Mouse (Mus musculus) forebrain, postnatal 0 days (tissue): Measurements from ENCODE around the gene Sec14l4. TPM values are rescaled to one million over a fixed set of nuclear protein-coding genes. Genes with fewer than 3 reads are reported as not detected.

Source experiments
- ATAC-seq: fragments of 200-750 bp; cut with Nextera tagmentation; 2 replicates; pipeline ENCODE4 v1.8.0; 2017; ENCODE audit warnings: mild to moderate bottlenecking, moderate library complexity
- DNase-seq: peaks from one replicate; pipeline ENCODE4 v3.0.0-alpha.2; 2015
- H3K27ac ChIP-seq: fragments of 300-500 bp; sonication (generic); 2 replicates; pipeline ENCODE4 v1.5.1; 2014; ENCODE audit warnings: low read depth, mild to moderate bottlenecking, antibody characterized with exemption, low read length, moderate library complexity, mixed read lengths
- H3K27me3 ChIP-seq: fragments of 300-500 bp; sonication (generic); 2 replicates; pipeline ENCODE4 v1.6.1; 2014; ENCODE audit warnings: mild to moderate bottlenecking, low read length, mixed read lengths; ENCODE audit not compliant: insufficient read depth
- H3K36me3 ChIP-seq: fragments of 300-500 bp; sonication (generic); 2 replicates; pipeline ENCODE4 v1.6.1; 2014; ENCODE audit warnings: mild to moderate bottlenecking, moderate library complexity; ENCODE audit not compliant: insufficient read depth
- H3K4me1 ChIP-seq: fragments of 300-500 bp; sonication (generic); 2 replicates; pipeline ENCODE4 v1.6.1; 2014; ENCODE audit warnings: antibody characterized with exemption; ENCODE audit not compliant: insufficient read depth
- H3K4me2 ChIP-seq: fragments of 300-500 bp; sonication (generic); 2 replicates; pipeline ENCODE4 v1.6.1; 2014; ENCODE audit warnings: low read depth, mild to moderate bottlenecking, moderate library complexity
- H3K4me3 ChIP-seq: fragments of 300-500 bp; sonication (generic); 2 replicates; pipeline ENCODE4 v1.5.1; 2014; ENCODE audit warnings: low read depth, low read length, mixed read lengths
- H3K9ac ChIP-seq: fragments of 300-500 bp; sonication (generic); 2 replicates; pipeline ENCODE4 v1.6.1; 2014; ENCODE audit warnings: mild to moderate bottlenecking
- H3K9me3 ChIP-seq: fragments of 300-500 bp; sonication (generic); 2 replicates; pipeline ENCODE4 v1.6.1; 2016; ENCODE audit warnings: low read length
- CTCF ChIP-seq: sonication (generic); IDR thresholded peaks from 2 replicates; pipeline ENCODE4 v1.5.1; 2016; ENCODE audit warnings: antibody characterized with exemption, control low read depth, low read depth
- WGBS: fragments of 180-500 bp; shearing (Covaris S2); extraction: QIAGEN DNeasy Blood & Tissue Kit; methylation state at CpG from one replicate; pipeline ENCODE4 v1.1.7; 2014; 5-methylcytosine and 5-hydroxymethylcytosine counted together
- polyA plus RNA-seq: library from polyadenylated mRNA; unstranded; fragments of >200 nt; fragmentation: Nextera tagmentation; extraction: Ambion mirVana; gene quantifications from 2 replicates; pipeline ENCODE4 v1.2.1, GENCODE M21; 2015
- total RNA-seq: library from RNA; depleted of rRNA; stranded (reverse); fragments of >200 nt; gene quantifications from 2 replicates; pipeline ENCODE4 v1.2.3, GENCODE M21; 2014; rRNA removed

The Sec14l4 gene
- total and polyA plus RNA-seq, 2 experiments from 2014 or later: not detected

DNA sequence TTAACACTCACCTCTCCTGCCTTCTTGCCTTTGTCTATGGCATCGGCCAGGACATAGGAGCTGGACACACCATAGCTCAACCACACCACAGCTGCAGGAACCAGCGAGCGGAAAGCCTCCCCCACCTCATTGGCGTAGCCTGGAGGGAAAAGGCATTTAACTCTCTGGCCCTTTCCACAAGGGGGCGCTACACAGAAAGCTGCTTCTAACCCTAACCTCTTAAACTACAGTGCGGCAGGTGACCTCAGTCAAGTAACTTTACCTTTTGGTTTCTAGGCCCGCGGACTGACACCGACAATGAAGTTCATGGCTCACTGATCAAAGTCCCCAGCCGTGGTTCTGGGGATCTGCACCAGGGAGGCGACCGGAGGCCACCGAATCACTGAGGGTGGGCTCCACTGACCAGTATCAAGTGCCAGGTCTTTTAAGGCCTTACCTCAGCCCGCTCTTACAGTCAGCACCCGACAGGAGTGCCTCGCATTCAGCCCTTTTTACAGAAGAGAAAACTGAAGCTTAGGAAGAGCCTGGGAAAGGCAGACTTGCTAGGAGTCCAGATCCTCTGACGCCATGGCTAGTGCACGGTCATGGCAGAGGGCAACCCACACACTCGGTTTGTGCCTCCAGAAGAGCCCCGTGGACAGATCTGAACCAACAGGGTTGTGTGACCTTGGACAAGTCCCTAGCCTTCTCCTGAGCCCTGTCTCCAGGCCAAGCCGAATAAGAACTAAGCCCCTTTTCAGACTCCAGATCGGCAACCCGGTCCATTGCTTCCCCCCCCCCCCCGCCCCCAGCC, 63.3 kb downstream of the Sec14l4 start:
- peak; percentile 72 for TF ChIP-seq CTCF
- peaks cover 14% of the 10 kb centered on the region for H3K4me1 ChIP-seq
- peak overlapping the region; percentile 47; the same call in 1 of the 2 replicates for H3K27ac ChIP-seq
- ATAC-seq: no peak
- H3K36me3 ChIP-seq: peaks cover 4% of the 10 kb centered on the region; the same call in 1 of the 2 replicates
- no peaks in the 10 kb centered on the region for H3K9me3 ChIP-seq
- H3K9ac ChIP-seq: peak overlapping the region; percentile 48
- H3K4me3 ChIP-seq: peak overlapping the region; percentile 50
- no peaks in the 10 kb centered on the region for H3K27me3 ChIP-seq
- H3K4me2 ChIP-seq: peak overlapping the region; percentile 66
- WGBS: 8% methylated on average over 21 of the region's 24 CpGs
- peak; percentile 48 for DNase-seq

DNA sequence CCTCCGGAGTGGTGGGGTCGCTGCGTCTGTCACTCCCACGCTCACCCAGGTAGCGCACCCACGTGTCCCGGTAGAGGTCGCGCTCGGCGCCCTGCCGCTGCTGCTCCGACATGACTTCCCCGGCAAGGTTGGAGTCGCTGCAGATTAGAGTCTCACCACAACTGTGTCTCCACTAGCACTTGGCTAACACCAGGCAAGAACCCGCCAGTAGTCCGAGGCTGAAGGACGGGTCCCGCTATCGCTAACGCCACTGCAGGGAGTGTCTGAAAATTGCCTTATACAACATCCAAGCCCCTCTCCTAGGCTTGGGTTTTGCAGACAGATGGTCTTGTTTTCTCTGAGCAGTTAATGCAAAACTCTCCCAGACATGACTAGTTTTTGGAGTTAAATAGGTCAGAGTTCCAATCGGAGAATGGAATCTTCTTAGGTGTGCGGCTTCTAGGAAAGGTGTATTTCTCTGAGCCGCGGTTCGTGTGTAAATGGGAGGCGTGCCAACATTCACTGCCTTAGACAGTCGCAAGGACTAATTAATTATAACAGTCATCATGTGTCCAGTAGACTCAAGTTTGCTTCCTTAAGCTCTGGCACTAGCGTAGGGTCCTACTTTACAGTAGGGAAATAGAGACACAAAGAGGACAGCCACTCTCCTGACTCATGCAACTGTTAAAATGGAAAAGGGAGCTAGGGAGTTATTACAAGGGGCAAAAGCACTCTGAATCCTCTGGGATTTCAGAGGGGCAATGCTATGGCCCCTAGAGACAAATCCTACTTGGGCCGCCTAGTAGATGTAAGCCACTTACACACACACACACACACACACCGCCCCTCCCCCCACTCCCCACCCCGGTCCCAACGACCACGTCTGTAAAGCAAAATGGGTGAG, 64.2 kb downstream of the Sec14l4 start, which contains the start of gene Mtfp1:
TSS of gene Mtfp1 (minus strand) at position 275 of the 883 bp plus-strand sequence.
- Histone ChIP-seq H3K27me3 (no peaks in the 10 kb centered on the region), H3K4me1 (peaks cover 14% of the 10 kb centered on the region), H3K36me3 (peaks cover 4% of the 10 kb centered on the region; the same call in 1 of the 2 replicates), H3K4me2 (peak within 1 kb of the TSS; percentile 66), H3K4me3 (peak within 1 kb of the TSS; percentile 50), H3K9me3 (no peaks in the 10 kb centered on the region), H3K9ac (peak within 1 kb of the TSS; percentile 51), H3K27ac (peak within 1 kb of the TSS; percentile 57)
- no peak for TF ChIP-seq CTCF
- WGBS: 6% methylated on average over 34 of the region's 34 CpGs
- ATAC-seq: no peak
- peak; percentile 62 for DNase-seq

GRCm38 (mm10) chr11:4096054-4096984, 65.1 kb downstream of the Sec14l4 start:
- WGBS: 3% methylated on average over 45 of the region's 45 CpGs

DNA sequence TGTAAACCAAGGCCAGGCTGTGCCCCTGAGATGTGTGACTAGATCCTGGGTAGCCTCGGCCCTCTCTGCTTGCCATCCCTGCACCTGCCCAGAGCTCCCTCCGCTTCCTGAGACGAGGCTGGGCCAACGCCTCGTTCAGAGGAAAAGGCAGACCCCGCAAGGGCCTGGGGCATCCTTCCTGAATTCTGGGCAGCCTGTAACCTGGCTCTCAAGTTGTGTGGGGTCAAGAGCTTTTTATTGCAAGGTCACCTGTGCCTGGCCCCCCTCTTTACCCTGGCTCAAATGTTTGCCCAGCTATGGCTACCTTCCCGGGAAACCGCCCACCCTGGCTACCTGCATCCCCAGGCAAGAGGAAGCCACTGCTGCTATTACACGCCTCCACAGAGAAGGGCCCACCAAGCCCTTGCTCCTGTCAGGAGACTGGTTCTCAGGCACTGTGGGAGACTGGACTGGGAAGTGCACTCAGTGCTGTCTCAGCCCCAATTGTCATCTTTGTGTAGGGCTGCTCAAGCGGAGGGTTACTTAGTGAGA, 65.9 kb downstream of the Sec14l4 start:
- 20% methylated on average over 10 of the region's 10 CpGs for WGBS
- peak overlapping the region; percentile 66 for H3K4me2 ChIP-seq
- H3K9ac ChIP-seq: peak overlapping the region; percentile 63
- H3K9me3 ChIP-seq: no peaks in the 10 kb centered on the region
- DNase-seq (no peak), ATAC-seq (peak; percentile 27)
- H3K27me3 ChIP-seq: no peaks in the 10 kb centered on the region
- peak overlapping the region; percentile 48 for H3K4me3 ChIP-seq
- peak overlapping the region; percentile 85 for H3K27ac ChIP-seq
- no peak for TF ChIP-seq CTCF
- H3K36me3 ChIP-seq: no peaks in the 10 kb centered on the region
- peaks cover 14% of the 10 kb centered on the region for H3K4me1 ChIP-seq

More at GRCm38 (mm10) chr11:4096054-4096984, 65.1 kb downstream of the Sec14l4 start:
- Histone ChIP-seq H3K4me1 (peaks cover 14% of the 10 kb centered on the region), H3K4me2 (peak overlapping the region; percentile 66), H3K4me3 (peak overlapping the region; percentile 48), H3K9me3 (no peaks in the 10 kb centered on the region), H3K36me3 (peaks cover 2% of the 10 kb centered on the region; the same call in 1 of the 2 replicates), H3K9ac (peak overlapping the region; percentile 63), H3K27me3 (no peaks in the 10 kb centered on the region), H3K27ac (peak overlapping the region; percentile 85)
- ATAC-seq (peak; percentile 98), DNase-seq (peak; percentile 99)
- no peak for TF ChIP-seq CTCF

Other genes starting within 250 kb of the Sec14l4 start
- gene Osbp2, start 167.6 kb upstream of the Sec14l4 start, total RNA-seq: 48.1 and 63.2 TPM in 2 replicates
- 21.3 and 30.8 TPM in 2 replicates for gene Osbp2, start 167.6 kb upstream of the Sec14l4 start, polyA plus RNA-seq
- gene 4921536K21Rik, start 136.4 kb upstream of the Sec14l4 start, total RNA-seq: 0.19 and 0.31 TPM in 2 replicates
- gene 4921536K21Rik, start 136.4 kb upstream of the Sec14l4 start, polyA plus RNA-seq: 0.33 and 0.56 TPM in 2 replicates
- 19.5 and 25.3 TPM in 2 replicates for gene Dusp18, start 136.2 kb upstream of the Sec14l4 start, total RNA-seq
- 20.0 and 33.6 TPM in 2 replicates for gene Dusp18, start 136.2 kb upstream of the Sec14l4 start, polyA plus RNA-seq
- 39.1 and 43.7 TPM in 2 replicates for gene Slc35e4, start 116.8 kb upstream of the Sec14l4 start, total RNA-seq
- 26.5 and 27.0 TPM in 2 replicates for gene Slc35e4, start 116.8 kb upstream of the Sec14l4 start, polyA plus RNA-seq
- 20.3 and 20.9 TPM in 2 replicates for gene Tcn2, start 99.3 kb upstream of the Sec14l4 start, total RNA-seq
- 23.2 and 24.1 TPM in 2 replicates for gene Tcn2, start 99.3 kb upstream of the Sec14l4 start, polyA plus RNA-seq
- gene Pes1, start 67.5 kb upstream of the Sec14l4 start, total RNA-seq: 49.2 and 50.0 TPM in 2 replicates
- gene Pes1, start 67.5 kb upstream of the Sec14l4 start, polyA plus RNA-seq: 53.8 and 55.8 TPM in 2 replicates
- not detected in 2 replicates for gene 4930556J24Rik, start 54.7 kb upstream of the Sec14l4 start, total RNA-seq
- gene 4930556J24Rik, start 54.7 kb upstream of the Sec14l4 start, polyA plus RNA-seq: not detected in 2 replicates
- 6.5 and 9.9 TPM in 2 replicates for gene Gal3st1, start 47.8 kb upstream of the Sec14l4 start, total RNA-seq
- gene Gal3st1, start 47.8 kb upstream of the Sec14l4 start, polyA plus RNA-seq: 8.0 and 8.3 TPM in 2 replicates
- 3.6 and 4.7 TPM in 2 replicates for gene Sec14l3, start 33.4 kb downstream of the Sec14l4 start, total RNA-seq
- 2.1 and 3.8 TPM in 2 replicates for gene Sec14l3, start 33.4 kb downstream of the Sec14l4 start, polyA plus RNA-seq
- 10.1 and 11.8 TPM in 2 replicates for gene Mtfp1, start 64.0 kb downstream of the Sec14l4 start, total RNA-seq
- gene Mtfp1, start 64.0 kb downstream of the Sec14l4 start, polyA plus RNA-seq: 12.4 and 14.2 TPM in 2 replicates
- gene Sec14l2, start 92.0 kb downstream of the Sec14l4 start, total RNA-seq: 4.4 and 5.8 TPM in 2 replicates
- gene Sec14l2, start 92.0 kb downstream of the Sec14l4 start, polyA plus RNA-seq: 2.9 and 3.4 TPM in 2 replicates
- gene Rnf215, start 103.7 kb downstream of the Sec14l4 start, total RNA-seq: 73.9 and 90.1 TPM in 2 replicates
- 37.4 and 45.4 TPM in 2 replicates for gene Rnf215, start 103.7 kb downstream of the Sec14l4 start, polyA plus RNA-seq
- 13.9 and 25.0 TPM in 2 replicates for gene Ccdc157, start 128.8 kb downstream of the Sec14l4 start, total RNA-seq
- gene Ccdc157, start 128.8 kb downstream of the Sec14l4 start, polyA plus RNA-seq: 5.2 and 7.8 TPM in 2 replicates
- gene Sf3a1, start 128.9 kb downstream of the Sec14l4 start, total RNA-seq: 46.7 and 54.4 TPM in 2 replicates
- 30.6 and 34.6 TPM in 2 replicates for gene Sf3a1, start 128.9 kb downstream of the Sec14l4 start, polyA plus RNA-seq
- 41.9 and 42.0 TPM in 2 replicates for gene Tbc1d10a, start 155.3 kb downstream of the Sec14l4 start, total RNA-seq
- gene Tbc1d10a, start 155.3 kb downstream of the Sec14l4 start, polyA plus RNA-seq: 33.1 and 37.6 TPM in 2 replicates
- gene Castor1, start 186.8 kb downstream of the Sec14l4 start, total RNA-seq: 5.0 and 6.9 TPM in 2 replicates
- gene Castor1, start 186.8 kb downstream of the Sec14l4 start, polyA plus RNA-seq: 4.2 and 4.9 TPM in 2 replicates
- 0.05 TPM in 1 of 2 replicates, not detected in the other for gene Osm, start 205.0 kb downstream of the Sec14l4 start, total RNA-seq
- 0.13 and 0.14 TPM in 2 replicates for gene Osm, start 205.0 kb downstream of the Sec14l4 start, polyA plus RNA-seq
- 0.08 and 0.43 TPM in 2 replicates for gene Lif, start 226.1 kb downstream of the Sec14l4 start, total RNA-seq
- gene Lif, start 226.1 kb downstream of the Sec14l4 start, polyA plus RNA-seq: 0.05 and 0.22 TPM in 2 replicates